Mouse (Mus musculus) mesoderm, embryonic 11.5 days (tissue): Measurements from ENCODE around the gene March1.

Experiments
- DNase-seq: peaks from one replicate; pipeline ENCODE4 v3.0.0-alpha.2; 2012; ENCODE audit warnings: low read depth, low spot score

Gene March1

DNA sequence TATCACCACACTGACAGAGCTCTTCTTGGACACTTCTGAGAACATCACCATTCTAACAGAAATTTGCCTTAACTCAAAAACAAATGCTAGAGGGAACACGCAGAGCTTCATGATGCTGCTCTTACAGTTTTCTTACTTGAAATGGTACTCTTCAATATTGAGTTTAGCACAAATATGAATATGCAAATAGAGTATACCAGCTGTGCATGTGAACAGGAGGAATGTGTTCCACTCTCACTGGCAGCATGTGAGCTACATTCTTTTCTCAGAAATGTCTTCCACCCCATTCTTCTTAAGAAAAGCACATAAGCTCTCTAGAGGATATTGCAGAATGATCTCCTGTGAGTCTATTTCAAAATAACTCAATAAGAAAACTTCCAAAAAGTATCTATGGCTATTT, 370.0 kb downstream of the March1 start:
- DNase-seq = no peak

GRCm38 (mm10) chr8:66022815-66023214, 405.1 kb downstream of the March1 start:
- DNase-seq = no peak

DNA sequence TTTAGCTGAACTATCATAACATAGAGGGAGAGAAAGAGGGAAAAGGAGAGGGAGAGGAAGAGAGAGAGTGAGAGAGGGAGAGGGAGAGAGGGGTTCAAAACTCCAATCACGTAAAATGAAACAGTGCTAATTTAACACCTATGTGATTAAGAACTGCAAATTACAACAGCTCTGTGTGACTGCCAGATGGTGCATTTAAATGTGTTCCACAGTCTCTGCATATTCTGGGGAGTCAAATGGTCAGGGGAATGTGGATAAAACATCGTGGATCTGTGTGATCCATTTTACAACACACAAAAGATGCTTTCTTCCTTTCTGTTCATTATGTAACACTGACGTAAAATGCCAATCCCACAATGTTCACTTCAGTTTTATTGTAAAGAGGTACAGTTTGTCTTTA, 416.0 kb downstream of the March1 start:
- DNase-seq = no peak

GRCm38 (mm10) chr8:66034429-66034828, 416.7 kb downstream of the March1 start:
- no peak for DNase-seq

GRCm38 (mm10) chr8:66094152-66094551, 476.5 kb downstream of the March1 start:
- no peak for DNase-seq

GRCm38 (mm10) chr8:66098148-66098547, 480.4 kb downstream of the March1 start:
- no peak for DNase-seq

GRCm38 (mm10) chr8:66119294-66119693, 501.6 kb downstream of the March1 start:
- DNase-seq = no peak

DNA sequence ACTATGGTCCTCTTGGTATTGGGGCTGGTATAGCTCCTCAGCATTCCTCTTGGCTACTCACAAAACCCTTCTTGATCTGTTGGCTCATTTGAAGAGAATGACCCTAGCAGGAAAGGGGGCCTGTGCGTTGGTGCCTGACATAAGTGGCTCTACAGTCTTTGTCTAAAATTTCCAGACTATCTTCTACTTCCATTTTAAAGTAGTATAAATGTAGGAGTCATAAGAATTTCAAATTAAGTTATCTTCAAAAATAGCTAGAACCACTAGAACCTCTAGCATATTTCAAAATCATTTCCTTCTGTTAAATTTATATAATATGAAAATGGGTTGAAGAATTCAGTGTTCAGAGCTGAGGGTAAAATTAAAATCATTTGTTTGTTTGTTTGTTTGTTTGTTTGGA, 541.9 kb downstream of the March1 start:
- no peak for DNase-seq

DNA sequence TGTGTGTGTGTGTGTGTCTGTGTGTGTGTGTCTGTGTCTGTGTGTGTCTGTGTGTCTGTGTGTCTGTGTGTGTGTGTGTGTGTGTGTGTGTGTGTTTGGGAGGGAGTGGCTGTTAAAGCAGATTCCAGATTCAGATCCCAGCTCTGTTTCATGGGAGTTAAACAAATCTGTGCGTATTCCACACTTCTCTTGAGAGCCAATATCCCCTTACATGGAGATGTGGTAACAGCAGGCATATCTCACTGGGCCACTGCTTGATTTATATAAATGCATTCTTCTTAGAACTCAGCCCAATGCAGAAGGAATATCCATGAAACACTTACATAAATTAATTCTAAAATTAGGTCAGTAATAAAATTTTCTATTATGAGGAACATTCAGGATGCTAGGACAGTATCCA, 549.1 kb downstream of the March1 start:
- DNase-seq = no peak

DNA sequence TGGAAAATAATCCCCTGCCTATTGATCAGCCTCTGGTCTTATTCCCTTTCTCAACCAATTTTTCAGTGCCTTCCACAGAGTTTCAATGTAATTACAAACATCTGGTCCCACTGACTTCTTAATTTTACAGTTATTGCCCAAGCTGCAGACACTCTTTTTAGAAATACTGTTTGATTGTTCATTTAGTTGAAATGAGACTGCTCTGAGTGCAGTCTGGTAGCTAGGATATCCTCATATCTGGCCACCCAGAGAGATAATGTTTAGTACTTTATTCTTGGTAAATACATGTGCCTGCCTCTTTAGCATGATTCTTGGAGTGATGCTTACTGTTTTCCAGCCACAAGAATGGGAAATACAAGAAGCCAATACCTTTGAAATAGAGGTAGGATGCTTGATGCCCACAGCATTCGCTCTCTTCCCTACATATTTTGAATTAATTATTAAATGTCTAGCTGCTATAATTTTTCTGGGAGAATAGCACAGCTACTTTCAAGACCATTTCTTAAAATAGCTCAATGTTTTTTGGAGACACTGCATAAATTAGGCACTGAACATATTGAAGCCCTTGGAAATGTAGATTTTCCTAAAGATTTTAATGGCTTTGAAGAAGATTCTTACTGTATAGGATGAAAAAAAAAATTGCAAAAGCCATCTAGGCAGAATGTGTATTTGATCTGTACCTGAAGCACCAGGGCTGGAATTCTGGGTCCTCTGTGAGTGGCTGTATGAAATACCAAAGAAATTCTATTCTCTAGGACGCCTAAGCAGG, 549.9 kb downstream of the March1 start:
- DNase-seq = no peak

DNA sequence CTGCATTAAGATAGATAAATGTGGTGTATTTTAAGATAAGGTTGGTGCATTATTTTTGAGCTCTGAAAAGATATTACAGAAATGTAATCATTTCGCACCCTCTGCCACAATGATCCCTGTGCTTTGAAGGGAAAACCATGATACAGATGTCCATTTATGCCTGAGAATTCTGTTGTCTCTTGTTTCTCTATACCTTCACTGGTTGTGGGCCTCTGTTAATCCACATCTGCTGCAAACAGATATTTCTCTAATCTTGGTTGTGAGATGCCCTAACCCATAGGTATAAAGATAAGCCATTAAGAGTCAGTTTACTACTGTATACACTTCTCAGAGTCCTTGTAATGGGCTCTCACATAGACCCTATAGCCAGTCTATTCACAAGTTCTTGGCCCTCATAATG, 561.6 kb downstream of the March1 start:
- DNase-seq = no peak

- no peak for DNase-seq
Observed at GRCm38 (mm10) chr8:66181265-66181664, 563.6 kb downstream of the March1 start.

DNA sequence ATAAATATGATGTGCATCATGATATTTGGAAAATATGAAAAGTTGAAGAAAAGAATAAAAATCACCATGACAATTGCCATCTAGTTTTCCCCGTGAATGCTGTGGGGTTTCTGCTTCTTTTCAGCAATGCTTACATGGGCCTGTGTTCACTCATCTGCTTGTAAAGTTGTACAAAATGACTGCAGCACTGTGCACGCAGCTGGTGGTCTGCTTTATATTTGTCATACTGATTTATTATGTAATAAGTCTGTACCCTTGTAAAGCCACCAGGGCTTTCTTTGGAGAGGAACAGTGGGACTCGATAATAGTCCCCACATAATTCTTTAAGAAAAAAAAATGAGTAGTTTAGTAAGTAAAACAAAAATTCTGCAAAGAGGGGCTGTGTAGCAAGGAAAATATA, 564.6 kb downstream of the March1 start:
- DNase-seq = no peak

DNA sequence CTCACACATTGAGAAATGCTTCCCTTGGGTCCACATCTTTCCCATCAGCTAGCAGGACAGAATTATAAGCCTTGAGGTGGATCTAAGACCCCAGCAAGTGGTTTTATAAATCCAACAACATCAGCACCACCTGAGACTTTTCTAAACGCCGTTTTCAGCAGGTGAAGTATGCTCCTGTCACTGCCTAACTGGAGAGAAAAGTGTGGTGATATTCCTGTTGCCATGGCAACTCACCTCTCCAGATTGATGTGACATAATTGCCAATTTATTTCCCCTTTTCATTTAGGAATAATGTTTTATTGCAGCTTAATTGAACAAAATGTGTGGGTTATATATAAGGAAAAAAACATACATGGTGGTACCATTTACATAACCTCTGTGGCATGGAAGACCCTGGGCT, 565.8 kb downstream of the March1 start:
- DNase-seq = no peak

DNA sequence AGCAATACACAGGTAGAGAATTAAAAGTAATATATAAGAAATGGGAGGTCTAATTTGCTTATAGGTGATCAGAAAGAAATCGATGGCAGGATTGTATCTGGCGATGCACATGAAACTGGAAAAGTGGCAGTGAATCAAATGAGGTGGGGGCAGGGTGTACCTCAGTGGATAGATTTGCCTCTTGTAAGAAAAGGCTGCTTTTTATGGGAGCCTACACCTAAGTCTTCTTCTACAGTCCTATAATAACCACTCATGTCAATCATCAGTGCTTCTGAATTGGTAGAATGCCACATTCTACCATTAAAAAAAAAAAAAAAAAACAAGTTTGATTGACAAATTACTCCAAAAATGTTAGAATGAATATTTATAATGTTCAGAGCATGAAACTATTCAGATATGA, 567.5 kb downstream of the March1 start:
- DNase-seq = no peak

- no peak for DNase-seq
Observed at GRCm38 (mm10) chr8:66194416-66194815, 576.7 kb downstream of the March1 start.

- DNase-seq = no peak
Observed at GRCm38 (mm10) chr8:66200169-66200568, 582.5 kb downstream of the March1 start.

GRCm38 (mm10) chr8:66203814-66204438, 586.2 kb downstream of the March1 start:
- no peak for DNase-seq

DNA sequence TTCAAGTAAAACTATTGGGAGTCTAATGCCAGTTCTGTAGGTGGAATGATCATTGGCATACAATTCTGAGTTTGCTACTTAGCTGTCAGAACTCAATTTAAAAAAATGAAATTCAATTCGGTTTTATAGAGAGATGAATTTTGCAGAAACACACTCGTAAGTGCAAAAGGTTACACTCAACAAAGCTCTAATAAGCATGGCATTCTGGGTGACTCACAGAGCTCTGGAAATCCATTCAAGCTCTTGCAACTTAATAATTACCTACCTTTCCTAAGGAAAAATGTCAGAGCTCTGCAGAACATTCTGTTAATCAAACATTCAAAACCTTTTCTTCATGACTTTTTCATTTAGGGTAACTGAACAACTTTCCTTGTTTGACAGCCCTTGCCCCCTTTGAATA, 591.9 kb downstream of the March1 start:
- DNase-seq = no peak

GRCm38 (mm10) chr8:66210294-66210693, 592.6 kb downstream of the March1 start:
- no peak for DNase-seq

- no peak for DNase-seq
Observed at GRCm38 (mm10) chr8:66219974-66220373, 602.3 kb downstream of the March1 start.

GRCm38 (mm10) chr8:66229931-66230330, 612.2 kb downstream of the March1 start:
- DNase-seq = no peak

GRCm38 (mm10) chr8:66269546-66269945, 651.8 kb downstream of the March1 start:
- no peak for DNase-seq
